Mouse (Mus musculus) forebrain, embryonic 15.5 days (tissue): ENCODE measurements around the gene Fbxl13. TPM values are rescaled to one million over a fixed set of nuclear protein-coding genes. Genes with fewer than 3 reads are reported as not detected.
A peak's percentile ranks its signal among the peaks of the same experiment; 100 is the strongest.

Experiments
- ATAC-seq: fragments of 200-750 bp; cut with Nextera tagmentation; replicated peaks from 2 replicates; pipeline ENCODE4 v1.8.0; 2017; ENCODE audit warnings: mild to moderate bottlenecking, moderate TSS enrichment, moderate library complexity
- H3K27ac ChIP-seq: fragments of 300-500 bp; sonication (generic); replicated peaks from 2 replicates; pipeline ENCODE4 v1.5.1; 2015; ENCODE audit warnings: mild to moderate bottlenecking, inconsistent platforms
- H3K27me3 ChIP-seq: fragments of 300-500 bp; sonication (generic); 2 replicates; pipeline ENCODE4 v1.6.1; 2015; ENCODE audit warnings: inconsistent platforms
- H3K36me3 ChIP-seq: fragments of 300-500 bp; sonication (generic); 2 replicates; pipeline ENCODE4 v1.6.1; 2015; ENCODE audit warnings: mild to moderate bottlenecking, inconsistent platforms
- H3K4me1 ChIP-seq: fragments of 300-500 bp; sonication (generic); 2 replicates; pipeline ENCODE4 v1.6.1; 2015; ENCODE audit warnings: inconsistent platforms
- H3K4me2 ChIP-seq: fragments of 300-500 bp; sonication (generic); replicated peaks from 2 replicates; pipeline ENCODE4 v1.6.1; 2015; ENCODE audit warnings: mild to moderate bottlenecking, inconsistent platforms
- H3K4me3 ChIP-seq: fragments of 300-500 bp; sonication (generic); 2 replicates; pipeline ENCODE4 v1.5.1; 2015; ENCODE audit warnings: mild to moderate bottlenecking, inconsistent platforms
- H3K9ac ChIP-seq: fragments of 300-500 bp; sonication (generic); replicated peaks from 2 replicates; pipeline ENCODE4 v1.6.1; 2015; ENCODE audit warnings: mild to moderate bottlenecking, inconsistent platforms
- H3K9me3 ChIP-seq: fragments of 300-500 bp; sonication (generic); 2 replicates; pipeline ENCODE4 v1.6.1; 2016; ENCODE audit warnings: inconsistent platforms
- WGBS: fragments of 180-500 bp; shearing (Covaris S2); methylation state at CpG from one replicate; pipeline ENCODE4 v1.1.7; 2015; ENCODE audit warnings: mixed read lengths; 5-methylcytosine and 5-hydroxymethylcytosine counted together
- polyA plus RNA-seq: library from polyadenylated mRNA; unstranded; fragments of >200 nt; fragmentation: Nextera tagmentation; extraction: Ambion mirVana; gene quantifications from 2 replicates; pipeline ENCODE4 v1.2.1, GENCODE M21; 2015

Fbxl13 gene
- 0.33 and 0.34 TPM in 2 replicates for polyA plus RNA-seq

DNA sequence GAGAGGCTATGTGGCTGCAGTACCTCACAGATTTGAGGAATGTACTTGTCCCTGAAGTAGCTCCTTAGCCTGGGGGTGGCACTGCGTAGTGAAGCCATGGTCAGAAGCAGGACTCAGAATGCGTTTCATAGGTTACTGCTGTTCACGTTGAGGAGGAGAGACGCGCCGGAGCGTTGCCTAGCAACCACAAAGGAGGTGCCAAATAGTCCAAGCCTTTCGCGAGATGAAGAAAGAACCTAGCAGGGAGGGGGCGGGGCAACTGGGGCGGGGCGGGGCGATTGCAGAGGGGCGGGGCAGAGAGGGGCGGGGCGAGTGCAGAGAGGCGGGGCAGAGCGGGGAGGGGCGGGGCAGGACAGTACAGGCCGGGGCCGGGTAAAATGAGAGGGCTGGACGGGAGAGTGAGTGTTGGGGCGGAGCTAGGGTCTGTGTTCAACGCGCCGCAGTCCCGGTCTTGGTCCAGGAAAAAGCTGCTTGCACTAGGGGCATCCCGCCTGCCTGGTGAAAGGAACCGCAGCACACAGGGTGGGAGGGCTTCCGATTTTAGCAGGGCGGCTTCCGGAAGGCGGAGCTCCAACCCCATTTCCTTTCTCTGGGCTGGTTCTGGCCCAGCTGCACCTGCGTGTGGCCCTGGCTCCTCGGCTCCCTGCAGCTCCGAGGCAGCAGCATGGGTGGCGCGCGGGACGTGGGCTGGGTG is at the start of gene Fbxl13, which contains the start of gene Armc10:
Fbxl13 (minus strand) TSS at position 196 of the 694 bp plus-strand sequence.
Armc10 (plus strand) TSS at position 375 of the 694 bp plus-strand sequence.
- 2% methylated on average over 37 of the region's 40 CpGs for WGBS
- no peaks in the 10 kb centered on the region for H3K27me3 ChIP-seq
- peak; percentile 97 for ATAC-seq

GRCm38 (mm10) chr5:21694854-21695490 is 49.5 kb upstream of the Fbxl13 start:
- Histone ChIP-seq H3K9ac (no peak overlapping the region), H3K9me3 (no peaks in the 10 kb centered on the region), H3K27ac (no peak overlapping the region), H3K4me1 (peaks cover 3% of the 10 kb centered on the region; the same call in 1 of the 2 replicates), H3K4me3 (no peak overlapping the region), H3K4me2 (no peak overlapping the region), H3K36me3 (no peaks in the 10 kb centered on the region), H3K27me3 (no peaks in the 10 kb centered on the region)
- ATAC-seq = no peak
- WGBS = 86% methylated on average over 3 of the region's 3 CpGs

More for the DNA sequence above, at the start of gene Fbxl13, which contains the start of gene Armc10:
- Histone ChIP-seq H3K27ac (peak within 1 kb of the TSS; percentile 96), H3K4me3 (peak within 1 kb of the TSS; percentile 98), H3K4me1 (peaks cover 23% of the 10 kb centered on the region), H3K36me3 (peaks cover 25% of the 10 kb centered on the region), H3K9me3 (no peaks in the 10 kb centered on the region), H3K4me2 (peak within 1 kb of the TSS; percentile 71), H3K9ac (peak within 1 kb of the TSS; percentile 99)

DNA sequence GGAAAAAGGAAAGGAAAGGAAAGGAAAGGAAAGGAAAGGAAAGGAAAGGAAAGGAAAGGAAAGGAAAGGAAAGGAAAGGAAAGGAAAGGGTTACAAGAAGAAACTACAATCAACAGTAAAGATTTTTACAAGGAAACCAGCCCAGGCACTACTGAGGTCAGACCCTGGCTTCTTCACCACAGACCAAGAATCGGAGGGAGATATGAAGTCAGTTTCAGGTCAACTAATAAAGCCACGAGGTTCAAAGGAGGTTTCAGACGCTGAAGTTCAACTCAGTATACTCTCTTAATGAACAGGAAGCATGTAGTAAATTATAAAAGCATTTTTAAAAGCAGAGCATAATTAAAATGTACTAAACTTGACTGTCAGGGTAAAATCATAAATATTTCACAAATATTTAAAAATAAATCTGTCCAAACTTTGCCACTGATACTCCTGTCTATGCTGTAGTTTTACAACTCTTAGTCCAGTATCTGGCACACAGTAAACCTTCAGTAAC is 48.0 kb upstream of the Fbxl13 start:
- Histone ChIP-seq H3K9me3 (no peaks in the 10 kb centered on the region), H3K4me2 (no peak overlapping the region), H3K4me3 (no peak overlapping the region), H3K4me1 (no peaks in the 10 kb centered on the region), H3K27me3 (no peaks in the 10 kb centered on the region), H3K27ac (no peak overlapping the region), H3K9ac (no peak overlapping the region), H3K36me3 (peaks cover 5% of the 10 kb centered on the region; the same call in 1 of the 2 replicates)
- no peak for ATAC-seq
- 90% methylated on average over 3 of the region's 3 CpGs for WGBS

DNA sequence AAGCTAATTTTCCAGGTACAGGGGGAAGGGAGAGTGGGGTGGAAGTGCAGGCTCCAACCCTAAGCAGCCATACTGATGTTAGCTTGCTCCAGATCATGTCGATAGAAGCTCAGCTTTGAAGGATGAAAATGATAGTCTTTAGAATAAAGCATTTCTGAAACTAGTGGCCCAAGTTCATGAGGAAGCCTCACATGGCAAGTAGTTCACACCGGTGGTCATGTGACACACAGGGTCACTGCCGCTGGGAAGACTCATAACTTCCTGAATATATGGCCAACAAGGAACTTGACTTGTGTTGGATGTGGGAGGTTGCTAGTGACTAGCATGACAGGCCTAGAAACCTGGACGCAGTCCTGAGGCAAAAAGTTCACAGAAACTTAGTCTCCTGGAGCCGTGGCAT is 46.8 kb upstream of the Fbxl13 start:
- Histone ChIP-seq H3K4me1 (no peaks in the 10 kb centered on the region), H3K27ac (no peak overlapping the region), H3K9ac (no peak overlapping the region), H3K27me3 (no peaks in the 10 kb centered on the region), H3K4me3 (no peak overlapping the region), H3K4me2 (no peak overlapping the region), H3K36me3 (peaks cover 5% of the 10 kb centered on the region; the same call in 1 of the 2 replicates), H3K9me3 (no peaks in the 10 kb centered on the region)
- 99% methylated on average over 5 of the region's 5 CpGs for WGBS
- no peak for ATAC-seq

DNA sequence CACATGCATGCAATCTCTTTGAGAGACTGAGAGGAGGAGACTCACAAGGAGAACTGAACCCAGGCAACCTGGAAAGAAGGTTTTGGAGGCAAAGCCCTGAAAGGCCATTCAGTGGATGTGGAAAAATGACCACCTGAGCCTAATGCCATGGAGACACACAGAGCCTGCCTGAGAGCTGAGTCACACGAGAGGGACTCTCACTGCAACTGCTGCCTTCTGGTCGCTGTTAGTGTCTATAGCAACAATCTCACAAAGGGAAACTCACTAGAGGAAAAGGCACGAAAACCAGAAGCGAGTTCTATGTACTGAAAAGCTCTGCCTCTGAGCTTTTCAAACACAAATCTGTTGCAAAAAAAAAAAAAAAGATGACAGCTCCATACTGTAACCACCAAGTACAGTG is 41.6 kb upstream of the Fbxl13 start:
- Histone ChIP-seq H3K4me1 (no peaks in the 10 kb centered on the region), H3K9me3 (no peaks in the 10 kb centered on the region), H3K4me3 (no peak overlapping the region), H3K27ac (no peak overlapping the region), H3K36me3 (peaks cover 9% of the 10 kb centered on the region; the same call in 1 of the 2 replicates), H3K9ac (no peak overlapping the region), H3K4me2 (no peak overlapping the region), H3K27me3 (no peaks in the 10 kb centered on the region)
- ATAC-seq = no peak
- WGBS = 70% methylated on average over 4 of the region's 4 CpGs

DNA sequence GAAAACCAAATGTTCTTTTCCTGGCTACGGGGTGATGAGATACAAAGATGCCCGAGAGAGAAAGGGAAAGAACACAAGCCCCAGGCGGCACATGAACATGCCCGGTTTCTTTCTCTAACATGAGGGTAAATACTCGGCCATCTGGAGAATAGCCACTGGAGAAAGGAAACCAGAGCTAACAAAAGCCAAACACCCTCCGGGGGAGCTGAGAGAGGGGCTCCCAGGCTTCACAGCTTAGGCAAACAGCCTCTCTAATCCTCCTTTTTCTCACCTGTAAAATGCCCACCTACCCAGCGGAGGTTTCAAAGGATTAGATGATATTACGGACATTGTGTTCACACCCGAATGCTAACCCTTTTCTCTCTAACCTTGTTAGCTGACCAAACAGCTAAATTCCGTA is 39.6 kb upstream of the Fbxl13 start:
- H3K4me2 ChIP-seq = no peak overlapping the region

GRCm38 (mm10) chr5:21683811-21684210 is 38.4 kb upstream of the Fbxl13 start:
- Histone ChIP-seq H3K27ac (no peak overlapping the region), H3K9me3 (no peaks in the 10 kb centered on the region), H3K4me1 (no peaks in the 10 kb centered on the region), H3K27me3 (no peaks in the 10 kb centered on the region), H3K36me3 (peaks cover 3% of the 10 kb centered on the region; the same call in 1 of the 2 replicates), H3K9ac (no peak overlapping the region), H3K4me2 (no peak overlapping the region), H3K4me3 (no peak overlapping the region)
- 95% methylated on average over 9 of the region's 9 CpGs for WGBS
- no peak for ATAC-seq

More for the DNA sequence above, 39.6 kb upstream of the Fbxl13 start:
- Histone ChIP-seq H3K4me3 (no peak overlapping the region), H3K9ac (no peak overlapping the region), H3K9me3 (no peaks in the 10 kb centered on the region), H3K36me3 (peaks cover 9% of the 10 kb centered on the region; the same call in 1 of the 2 replicates), H3K27ac (no peak overlapping the region), H3K4me1 (no peaks in the 10 kb centered on the region), H3K27me3 (no peaks in the 10 kb centered on the region)
- no peak for ATAC-seq
- WGBS = 73% methylated on average over 10 of the region's 10 CpGs

DNA sequence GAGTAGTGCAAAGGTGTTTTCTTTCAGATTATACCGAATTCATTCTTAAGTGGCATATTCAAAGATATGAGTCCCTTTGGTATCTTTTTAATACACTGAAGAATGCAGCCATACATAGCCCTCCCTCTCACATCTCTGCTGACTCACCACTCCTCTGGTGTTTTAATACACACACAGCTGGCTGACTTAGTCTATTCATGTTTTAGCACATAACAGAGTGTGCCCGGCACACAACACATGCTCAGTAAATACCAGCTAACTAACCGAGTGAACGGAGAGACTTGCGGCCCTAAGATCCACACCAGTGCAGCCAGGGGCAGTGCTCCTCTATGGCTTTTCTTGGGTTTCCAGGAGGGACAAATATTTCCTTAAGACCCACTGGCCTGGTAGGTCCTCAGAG is 35.5 kb upstream of the Fbxl13 start:
- no peaks in the 10 kb centered on the region for H3K9me3 ChIP-seq
- H3K27ac ChIP-seq = no peak overlapping the region
- no peaks in the 10 kb centered on the region for H3K4me1 ChIP-seq
- H3K4me2 ChIP-seq = no peak overlapping the region
- H3K27me3 ChIP-seq = no peaks in the 10 kb centered on the region
- 79% methylated on average over 5 of the region's 5 CpGs for WGBS
- H3K4me3 ChIP-seq = no peak overlapping the region
- peak; percentile 32; the same call in 1 of the 2 replicates for ATAC-seq
- peaks cover 5% of the 10 kb centered on the region; the same call in 1 of the 2 replicates for H3K36me3 ChIP-seq
- H3K9ac ChIP-seq = no peak overlapping the region

DNA sequence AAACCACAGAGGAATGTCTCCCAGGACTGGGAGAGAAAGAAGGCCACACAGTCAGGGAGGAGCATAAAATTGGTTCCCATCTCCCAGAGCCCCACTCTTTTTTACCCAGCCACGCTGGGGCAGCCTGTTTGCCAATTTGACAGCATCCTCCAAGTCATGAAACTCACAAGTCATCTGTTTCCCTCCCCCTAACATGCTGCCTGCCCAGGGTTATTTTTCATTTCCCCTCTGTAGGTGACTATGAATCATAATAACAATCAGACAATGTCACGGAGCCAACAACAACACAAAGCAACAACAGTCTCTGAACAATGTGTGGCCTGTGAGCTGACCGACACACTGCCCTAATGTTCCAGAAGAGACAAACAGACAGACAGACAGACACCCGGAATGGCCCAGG is 34.6 kb upstream of the Fbxl13 start:
- no peaks in the 10 kb centered on the region for H3K9me3 ChIP-seq
- H3K36me3 ChIP-seq = peaks cover 5% of the 10 kb centered on the region; the same call in 1 of the 2 replicates
- no peak overlapping the region for H3K4me2 ChIP-seq
- no peaks in the 10 kb centered on the region for H3K27me3 ChIP-seq
- H3K4me3 ChIP-seq = no peak overlapping the region
- no peak for ATAC-seq
- 82% methylated on average over 4 of the region's 4 CpGs for WGBS
- no peaks in the 10 kb centered on the region for H3K4me1 ChIP-seq
- no peak overlapping the region for H3K9ac ChIP-seq
- H3K27ac ChIP-seq = no peak overlapping the region

- no peaks in the 10 kb centered on the region for H3K27me3 ChIP-seq
- WGBS = 98% methylated on average over 9 of the region's 9 CpGs
- no peak for ATAC-seq
- no peak overlapping the region for H3K27ac ChIP-seq
- peaks cover 3% of the 10 kb centered on the region; the same call in 1 of the 2 replicates for H3K4me1 ChIP-seq
- H3K4me2 ChIP-seq = no peak overlapping the region
- no peak overlapping the region for H3K9ac ChIP-seq
- H3K4me3 ChIP-seq = no peak overlapping the region
- peaks cover 5% of the 10 kb centered on the region; the same call in 1 of the 2 replicates for H3K36me3 ChIP-seq
- H3K9me3 ChIP-seq = no peaks in the 10 kb centered on the region
These were observed 32.9 kb upstream of the Fbxl13 start for GRCm38 (mm10) chr5:21678363-21678762.

- H3K4me1 ChIP-seq = peaks cover 4% of the 10 kb centered on the region; the same call in 1 of the 2 replicates
- H3K27me3 ChIP-seq = no peaks in the 10 kb centered on the region
- H3K4me3 ChIP-seq = no peak overlapping the region
- no peak overlapping the region for H3K27ac ChIP-seq
- 92% methylated on average over 6 of the region's 6 CpGs for WGBS
- 0 out of 2 replicates have a peak, but pooled peaks cover 2% of the 10 kb centered on the region for H3K36me3 ChIP-seq
- no peak overlapping the region for H3K4me2 ChIP-seq
- no peak for ATAC-seq
- H3K9me3 ChIP-seq = no peaks in the 10 kb centered on the region
- H3K9ac ChIP-seq = no peak overlapping the region
These were observed 32.5 kb upstream of the Fbxl13 start for GRCm38 (mm10) chr5:21677939-21678338.

- no peak overlapping the region for H3K9ac ChIP-seq
- ATAC-seq = no peak
- peaks cover 4% of the 10 kb centered on the region; the same call in 1 of the 2 replicates for H3K4me1 ChIP-seq
- no peak overlapping the region for H3K4me2 ChIP-seq
- no peaks in the 10 kb centered on the region for H3K27me3 ChIP-seq
- no peak overlapping the region for H3K4me3 ChIP-seq
- H3K27ac ChIP-seq = no peak overlapping the region
- H3K9me3 ChIP-seq = no peaks in the 10 kb centered on the region
- 97% methylated on average over 23 of the region's 23 CpGs for WGBS
- H3K36me3 ChIP-seq = 0 out of 2 replicates have a peak, but pooled peaks cover 2% of the 10 kb centered on the region
These were observed 30.1 kb upstream of the Fbxl13 start for GRCm38 (mm10) chr5:21675494-21675893.
